Mouse (Mus musculus) ES-Bruce4 (cell line): ENCODE results near the gene Iqsec2.

Source experiments
- CTCF ChIP-seq: IDR thresholded peaks from one replicate; pipeline ENCODE4 v1.8.1; 2011; ENCODE audit warnings: low read depth, low read length
- POLR2A ChIP-seq: IDR thresholded peaks from one replicate; pipeline ENCODE4 v1.8.1; 2011; ENCODE audit warnings: low read length; ENCODE audit not compliant: insufficient read depth

DNA sequence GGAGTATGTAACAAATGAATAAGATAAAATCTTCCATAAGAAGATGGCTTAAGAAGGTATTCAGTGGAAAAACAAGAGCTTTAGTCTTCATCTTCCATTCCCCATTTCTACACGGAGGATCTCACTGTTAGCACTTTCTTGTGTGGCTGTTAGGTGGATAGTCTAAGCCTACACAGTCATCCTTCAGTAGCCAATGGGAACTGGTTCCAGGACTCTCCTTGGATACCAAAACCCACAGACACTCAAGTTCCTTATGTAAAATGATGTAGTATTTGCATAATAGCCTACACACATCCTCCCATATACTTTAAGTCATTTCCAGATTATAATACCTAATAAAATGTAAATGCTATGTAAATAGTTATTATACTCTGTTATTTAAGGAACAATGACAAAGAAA lies 46.5 kb upstream of the Iqsec2 start:
- TF ChIP-seq POLR2A (no peak), CTCF (no peak)
